Mouse (Mus musculus) c-Kit-negative CD71-positive TER-119-positive erythroid progenitor cells, embryonic 14.5 days (primary cell): ENCODE measurements around the gene Ndufc1.
"Not testable (repeated sequence)": the region's sequence is repeated elsewhere in the genome, so short reads cannot be mapped to it uniquely, and the experiment has no call there.

ENCODE experiments used
- DNase-seq: peaks from one replicate; pipeline ENCODE4 v3.0.0-alpha.2; 2013; ENCODE audit warnings: low read depth, low spot score

The Ndufc1 gene

GRCm38 (mm10) chr3:51408561-51409183 is at the start of gene Ndufc1:
Ndufc1 (minus strand) TSS chr3:51408988.
- DNase-seq = peak; percentile 91

GRCm38 (mm10) chr3:51434871-51435595 is 26.2 kb upstream of the Ndufc1 start:
- no peak for DNase-seq

DNA sequence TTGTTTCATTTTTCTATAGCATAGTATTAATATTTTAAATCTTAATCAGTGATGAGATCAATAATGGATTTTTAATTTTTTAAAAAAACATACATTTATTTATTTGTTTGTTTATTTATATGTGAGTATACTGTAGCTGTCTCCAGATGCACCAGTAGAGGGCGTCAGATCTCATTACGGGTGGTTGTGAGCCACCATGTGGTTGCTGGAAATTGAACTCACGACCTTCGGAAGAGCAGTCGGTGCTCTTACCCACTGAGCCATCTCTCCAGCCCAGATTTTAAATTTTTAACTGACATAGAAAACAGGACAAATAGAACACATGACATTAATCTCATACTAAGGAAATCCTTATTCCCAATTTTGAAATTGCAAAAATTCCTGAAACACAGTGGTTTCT is 25.6 kb upstream of the Ndufc1 start:
- DNase-seq = not testable (repeated sequence)

DNA sequence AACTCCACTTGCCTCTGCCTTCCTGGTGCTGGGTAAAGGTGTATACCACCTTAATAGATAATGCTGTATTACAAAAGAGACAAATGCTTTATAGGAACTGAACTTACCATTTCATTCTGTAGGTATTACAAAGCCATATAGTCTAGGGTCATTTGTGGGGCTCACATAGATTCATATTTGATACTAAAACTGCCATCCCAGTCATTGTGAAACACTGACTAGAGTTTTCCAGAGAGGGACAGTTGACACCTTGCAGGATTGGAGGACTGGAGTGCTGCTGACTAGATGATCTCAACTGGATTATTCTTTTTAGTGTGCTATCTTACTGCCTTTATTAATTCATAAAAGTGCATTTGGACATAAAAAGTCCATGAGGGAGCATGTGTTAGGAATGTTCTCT is 16.6 kb upstream of the Ndufc1 start:
- no peak for DNase-seq

- no peak for DNase-seq
These were observed 13.1 kb upstream of the Ndufc1 start for GRCm38 (mm10) chr3:51421921-51422320.

DNA sequence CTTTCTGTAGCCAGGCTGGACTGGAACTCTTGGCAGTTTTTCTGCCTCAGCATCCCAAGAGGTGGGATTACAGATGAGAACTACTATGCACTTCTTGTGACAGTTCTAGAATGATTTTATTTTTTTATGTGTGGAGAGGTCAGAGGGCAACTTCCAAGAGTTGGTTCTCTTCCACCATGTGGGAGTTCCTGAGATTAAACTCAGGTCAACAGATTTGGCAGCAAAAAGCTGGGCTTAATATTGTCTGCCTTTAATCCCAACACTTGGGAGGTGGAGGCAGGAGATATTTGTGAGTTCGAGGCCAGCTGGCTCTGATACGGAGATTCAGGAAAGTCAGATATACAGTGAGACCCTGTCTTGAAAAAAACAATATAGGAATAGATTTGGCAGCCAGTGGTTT is 9.2 kb upstream of the Ndufc1 start:
- no peak for DNase-seq

DNA sequence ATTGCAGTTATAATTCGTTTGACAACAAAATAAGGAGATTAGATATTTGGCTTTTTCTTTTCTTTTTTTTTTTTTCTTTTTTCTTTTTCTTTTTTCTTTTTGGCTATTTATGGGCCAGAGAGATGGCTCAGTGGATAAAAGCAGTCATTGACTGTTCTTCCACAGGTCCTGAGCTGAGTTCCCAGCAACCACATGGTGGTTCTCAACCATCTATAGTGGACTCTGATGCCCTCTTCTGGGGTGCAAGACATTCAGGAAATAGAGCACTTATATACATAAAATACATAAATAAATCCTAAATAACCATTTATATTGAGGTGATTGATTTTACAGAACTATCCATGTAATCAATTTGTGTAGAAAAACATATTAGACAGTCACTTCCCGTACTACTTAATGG is 8.7 kb upstream of the Ndufc1 start:
- DNase-seq = no peak

DNA sequence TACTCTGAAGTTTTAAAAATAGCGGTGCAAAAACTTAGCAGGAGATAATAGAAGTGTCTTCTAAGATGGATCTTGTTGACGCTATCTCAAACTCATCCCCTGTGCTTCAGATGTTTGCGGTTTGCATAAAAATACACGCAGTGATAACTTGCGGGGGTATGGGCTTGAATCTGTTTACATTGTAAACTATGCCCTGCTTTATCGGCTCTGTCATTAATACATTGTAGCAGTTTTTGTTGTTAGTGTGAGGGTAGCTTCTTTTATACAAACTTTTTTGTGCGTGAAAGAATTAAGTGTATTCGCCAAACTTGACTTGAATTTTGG is 8.3 kb upstream of the Ndufc1 start:
- DNase-seq = no peak

DNA sequence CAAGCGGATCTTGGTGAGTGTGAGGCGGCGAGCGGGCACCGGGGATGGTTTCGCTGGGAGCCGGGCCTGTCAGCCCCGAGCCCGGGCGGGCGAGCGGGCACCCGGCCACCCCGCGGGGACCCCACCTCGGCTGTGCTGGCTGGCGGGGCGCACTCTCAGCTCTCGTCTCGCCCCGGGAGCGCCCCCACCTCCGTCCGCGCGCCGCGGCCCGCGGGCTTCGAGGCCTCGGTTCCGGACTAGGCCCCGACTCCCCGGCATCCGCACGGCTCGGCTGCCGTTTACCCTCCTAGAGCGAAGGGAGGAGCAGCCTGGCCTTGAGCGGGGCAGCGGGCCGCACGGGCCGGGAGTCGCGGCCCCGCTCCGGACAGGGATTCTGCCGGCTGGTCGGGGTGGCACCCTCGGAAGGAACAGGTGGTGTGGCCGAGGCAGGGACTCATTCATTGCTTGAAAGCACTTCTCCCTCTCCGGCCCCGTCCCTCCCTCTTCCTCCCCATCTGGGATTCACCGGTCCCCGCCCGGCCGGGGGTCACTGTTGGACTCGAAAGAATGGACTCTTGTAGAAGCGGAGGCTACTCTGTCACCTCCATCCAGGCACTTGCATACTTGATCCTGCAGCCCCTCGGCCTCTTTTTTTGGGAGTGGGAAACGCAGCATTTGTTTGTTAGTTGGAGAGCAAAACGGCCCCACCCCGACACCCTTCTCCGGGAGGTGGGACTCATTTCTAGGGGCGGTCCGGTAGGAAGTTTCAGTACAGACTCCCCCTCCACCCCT is 7.8 kb upstream of the Ndufc1 start:
- DNase-seq = peak; percentile 32

DNA sequence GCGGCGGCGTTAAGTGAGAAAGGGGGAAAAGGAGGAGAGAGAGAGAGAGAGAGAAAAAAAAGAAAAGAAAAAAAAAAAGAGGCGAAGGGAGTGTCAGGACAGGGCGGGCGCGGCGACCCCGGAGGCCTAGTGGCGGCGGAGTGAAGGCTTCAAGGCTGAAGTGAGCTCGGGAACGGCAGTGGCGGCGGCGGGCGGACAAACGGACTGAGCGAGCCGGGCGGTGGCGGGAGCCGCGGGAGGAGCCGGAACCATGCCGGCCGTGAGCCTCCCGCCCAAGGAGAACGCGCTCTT is 7.2 kb upstream of the Ndufc1 start:
- no peak for DNase-seq

DNA sequence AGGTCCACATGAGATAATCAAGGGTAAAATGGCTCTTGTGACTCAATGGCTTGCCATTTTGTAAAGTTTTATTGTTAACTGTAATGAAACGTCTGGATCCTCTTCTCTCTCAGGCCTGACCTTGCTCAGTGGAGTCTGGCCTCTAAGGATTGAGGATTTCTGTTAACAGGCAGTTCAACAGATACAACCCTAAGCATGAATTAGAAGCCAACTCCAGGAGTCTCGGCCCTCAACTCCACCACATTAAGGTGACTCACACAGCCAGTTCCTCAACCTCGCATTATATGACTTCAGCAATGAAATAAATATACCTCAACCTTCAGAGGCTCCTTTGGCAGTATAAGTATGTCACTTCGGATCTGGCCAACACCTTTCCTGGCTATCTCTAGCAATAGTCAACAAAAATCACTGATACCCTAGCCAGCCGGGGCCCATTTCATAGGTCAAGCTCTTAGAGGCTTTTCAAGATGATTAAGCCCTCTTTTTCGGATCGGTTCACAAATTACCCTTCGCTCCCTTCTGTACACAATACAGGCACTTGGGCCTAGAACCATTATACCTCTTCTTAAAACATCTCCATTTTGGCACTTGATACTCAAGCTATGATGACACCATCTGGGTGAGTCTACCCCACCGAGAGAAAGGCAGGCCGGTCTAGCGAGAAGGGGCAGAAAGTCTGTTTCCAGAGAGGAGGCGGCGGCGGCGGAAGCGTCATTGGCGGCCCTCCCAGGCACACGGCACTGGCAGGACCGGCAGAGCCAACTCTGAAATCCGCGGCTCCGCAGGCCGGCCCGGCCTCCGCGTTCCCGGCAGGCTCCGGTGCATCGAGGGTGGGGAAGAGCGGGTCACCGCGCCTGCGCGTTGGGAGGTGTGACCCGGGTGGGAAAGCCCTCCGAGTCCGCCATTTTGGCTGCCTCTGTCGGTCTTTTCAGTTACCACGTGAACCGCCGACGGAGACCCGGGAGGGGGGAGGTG is 6.6 kb upstream of the Ndufc1 start, which contains the start of gene Naa15:
TSS of gene Naa15 (plus strand) at position 51 of the 975 bp plus-strand sequence.
- DNase-seq = peak; percentile 91

GRCm38 (mm10) chr3:51413276-51413675 is 4.5 kb upstream of the Ndufc1 start:
- no peak for DNase-seq

DNA sequence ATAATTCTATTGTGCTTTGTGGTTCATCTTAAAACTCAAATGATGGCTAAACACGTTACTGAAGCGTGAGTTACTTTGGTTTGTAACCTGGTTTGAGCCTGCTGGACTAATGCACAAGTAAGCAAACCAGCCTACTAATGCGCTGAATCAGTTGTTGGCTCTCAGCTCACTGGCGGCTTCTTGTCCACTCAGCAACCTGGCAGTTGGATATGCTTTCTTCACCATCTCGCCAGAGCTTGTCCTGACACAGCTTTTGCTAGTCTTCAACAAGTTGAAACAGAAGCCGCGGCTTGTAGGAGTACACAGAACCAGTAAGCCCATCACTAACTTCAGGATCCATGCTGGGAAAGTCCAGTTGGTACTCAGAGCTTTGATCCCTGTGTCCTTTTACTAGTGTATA is 3.7 kb upstream of the Ndufc1 start:
- DNase-seq = no peak

GRCm38 (mm10) chr3:51407870-51408560 is 773 bp downstream of the Ndufc1 start:
- peak; percentile 20 for DNase-seq

- DNase-seq = no peak
These were observed 6.2 kb downstream of the Ndufc1 start for GRCm38 (mm10) chr3:51402628-51403027.

DNA sequence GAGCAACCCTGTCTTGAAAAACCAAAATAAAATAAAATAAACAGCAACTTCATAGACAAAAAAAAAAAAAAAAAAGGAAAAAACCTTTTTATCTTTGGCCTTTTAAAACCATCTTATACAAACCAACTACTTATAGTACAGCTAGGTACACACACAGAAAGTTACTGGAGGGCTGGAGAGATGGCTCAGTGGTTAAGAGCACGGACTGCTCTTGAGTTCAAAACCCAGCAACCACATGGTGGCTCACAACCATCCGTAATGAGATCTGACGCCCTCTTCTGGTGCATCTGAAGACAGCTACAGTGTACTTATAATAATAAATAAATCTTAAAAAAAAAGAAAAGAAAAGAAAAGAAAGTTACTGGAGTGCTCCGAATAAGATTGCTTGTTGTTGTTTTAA is 6.7 kb downstream of the Ndufc1 start:
- not testable (repeated sequence) for DNase-seq

GRCm38 (mm10) chr3:51400682-51401081 is 8.1 kb downstream of the Ndufc1 start:
- no peak for DNase-seq

DNA sequence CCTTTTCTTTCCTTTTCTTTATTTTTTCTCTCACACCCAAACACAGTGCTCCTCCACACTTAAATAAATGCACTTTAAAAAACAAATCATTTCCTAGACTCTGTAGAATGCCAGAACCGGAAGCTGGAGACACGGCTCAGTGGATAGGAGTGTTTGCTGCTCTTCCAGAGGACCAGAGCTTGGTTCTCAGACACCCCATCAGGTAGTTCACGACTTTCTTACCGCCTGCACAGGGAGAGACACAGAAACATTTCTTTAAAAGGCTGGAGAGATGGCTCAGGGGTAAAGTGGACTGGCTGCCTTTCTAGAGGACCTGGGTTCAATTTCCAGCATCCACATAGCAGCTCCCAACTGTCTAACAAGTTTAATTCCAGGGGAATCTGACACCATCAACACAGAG is 9.3 kb downstream of the Ndufc1 start:
- DNase-seq = no peak

GRCm38 (mm10) chr3:51398667-51399066 is 10.1 kb downstream of the Ndufc1 start:
- no peak for DNase-seq

- no peak for DNase-seq
These were observed 11.0 kb downstream of the Ndufc1 start for GRCm38 (mm10) chr3:51397700-51398299.
